Comparison of ENCODE assay signal across 8 mouse cellular contexts in genomic region chr9:51076979-51077315, GRCm38 (mm10). TPM values are rescaled to one million over a fixed set of nuclear protein-coding genes. Genes with fewer than 3 reads are reported as not detected.
DNase-seq lines count a peak whose midpoint lies in the region; ATAC-seq and TF ChIP-seq lines count a peak whose summit lies in the region.

TSS of gene Layn (minus strand) at chr9:51077094.

- H3K4me3 ChIP-seq in forebrain, embryonic 15.5 days: peak within 1 kb of the TSS; percentile 31
- H3K4me3 ChIP-seq in lung, postnatal 0 days (ENCODE audit: low read depth, low read length): peak within 1 kb of the TSS; percentile 37
- H3K4me3 ChIP-seq in olfactory bulb, adult 2 months (ENCODE audit: insufficient read depth, low read depth, low read length): peak within 1 kb of the TSS; percentile 44

- intact Hi-C loops in heart, postnatal 14 days (cut with DNase I): no loop called here

- no peaks in the 10 kb centered on the region for H3K9me3 ChIP-seq in forebrain, embryonic 15.5 days
- H3K9me3 ChIP-seq in lung, postnatal 0 days (ENCODE audit: low read length): no peaks in the 10 kb centered on the region

- 0 out of 2 replicates have a peak within 1 kb of the TSS, but pooled peaks have one; percentile 14 for H3K9ac ChIP-seq in forebrain, embryonic 15.5 days (replicated peaks)
- H3K9ac ChIP-seq in lung, postnatal 0 days (replicated peaks; ENCODE audit: low read depth): 0 out of 2 replicates have a peak within 1 kb of the TSS, but pooled peaks have one; percentile 23

- TF ChIP-seq EP300 in lung, postnatal 0 days (IDR thresholded peaks at IDR 0.05): no peak

- WGBS in forebrain, embryonic 15.5 days: 1% methylated on average over 14 of the region's 14 CpGs
- under 1% methylated on average over 14 of the region's 14 CpGs for WGBS in lung, postnatal 0 days
- WGBS in olfactory bulb, adult 2 months: 2% methylated on average over 14 of the region's 14 CpGs

- TF ChIP-seq POLR2A in olfactory bulb, adult 2 months (IDR thresholded peaks at IDR 0.05; ENCODE audit: insufficient read depth, low read depth, low read length): no peak

- ATAC-seq in forebrain, embryonic 15.5 days (replicated peaks): peak; percentile 94
- peak; percentile 99 for ATAC-seq in lung, postnatal 0 days

- DNase-seq in ES-CJ7 (ENCODE audit: low read depth, low spot score): peak; percentile 73
- peak; percentile 44 for DNase-seq in c-Kit-positive CD71-positive TER-119-negative erythroid progenitor cells, embryonic 14.5 days (ENCODE audit: low read depth)
- peak; percentile 89 to 90 for DNase-seq in heart, postnatal 14 days
- peak; percentile 93 to 94 for DNase-seq in kidney, postnatal 4 days
- DNase-seq in lung, postnatal 0 days (ENCODE audit: low spot score): peak; percentile 93
- DNase-seq in thymus, postnatal 10 days (ENCODE audit: low spot score in 2 of 2): peak; percentile 9 to 33

- peaks cover 25% of the 10 kb centered on the region for H3K4me1 ChIP-seq in forebrain, embryonic 15.5 days
- H3K4me1 ChIP-seq in lung, postnatal 0 days (ENCODE audit: insufficient read depth, low read depth, low read length): no peaks in the 10 kb centered on the region
- H3K4me1 ChIP-seq in olfactory bulb, adult 2 months (ENCODE audit: control insufficient read depth, insufficient read depth, low read length): peaks cover 12% of the 10 kb centered on the region

- H3K27me3 ChIP-seq in forebrain, embryonic 15.5 days: no peaks in the 10 kb centered on the region
- H3K27me3 ChIP-seq in lung, postnatal 0 days (replicated peaks; ENCODE audit: insufficient read depth, low read length): no peaks in the 10 kb centered on the region

- peak within 1 kb of the TSS; percentile 57 for H3K4me2 ChIP-seq in forebrain, embryonic 15.5 days (replicated peaks)
- H3K4me2 ChIP-seq in lung, postnatal 0 days (replicated peaks; ENCODE audit: low read depth, low read length): peak within 1 kb of the TSS; percentile 76

- peak; percentile 40 for TF ChIP-seq CTCF in lung, postnatal 0 days (IDR thresholded peaks at IDR 0.05)
- TF ChIP-seq CTCF in olfactory bulb, adult 2 months (IDR thresholded peaks at IDR 0.05; ENCODE audit: insufficient read depth, low read depth, low read length): no peak

- peak within 1 kb of the TSS; percentile 53; the same call in 1 of the 2 replicates for H3K27ac ChIP-seq in forebrain, embryonic 15.5 days (replicated peaks)
- peak within 1 kb of the TSS; percentile 65 for H3K27ac ChIP-seq in lung, postnatal 0 days (ENCODE audit: low read length)
- H3K27ac ChIP-seq in olfactory bulb, adult 2 months (ENCODE audit: insufficient read depth, low read depth, low read length): no peak within 1 kb of the TSS

- H3K36me3 ChIP-seq in forebrain, embryonic 15.5 days: no peaks in the 10 kb centered on the region
- no peaks in the 10 kb centered on the region for H3K36me3 ChIP-seq in lung, postnatal 0 days (ENCODE audit: insufficient read depth, low read length)

RNA-seq across cellular contexts. Expression of gene Layn, which starts in this region (rescaled TPM):
- 1.5 and 1.9 TPM in 2 replicates for polyA plus RNA-seq in forebrain, embryonic 15.5 days (2015; fragmentation: Nextera tagmentation; extraction: Ambion mirVana)
- 1 to 10 TPM; 8.8 to 9.7 TPM for total RNA-seq in heart, postnatal 14 days (2021)
- 10.7 and 15.6 TPM in 2 replicates for polyA plus RNA-seq in lung, postnatal 0 days (2015; fragmentation: Nextera tagmentation; extraction: Ambion mirVana)
- polyA plus RNA-seq in olfactory bulb, adult 2 months (2012; ENCODE audit: insufficient read depth, insufficient read length, low replicate concordance, missing spikeins): not detected in 2 replicates

Comparison
In these comparisons a context has a peak if more than half of its experiments do, and no peak if none do; other contexts are left out.
1. DNase-seq: peak in every context shown above with its lines; median percentile 94 in kidney, postnatal 4 days; 93 in lung, postnatal 0 days; 90 in heart, postnatal 14 days; 73 in ES-CJ7; 44 in c-Kit-positive CD71-positive TER-119-negative erythroid progenitor cells, embryonic 14.5 days; 21 in thymus, postnatal 10 days.